Mouse (Mus musculus): ENCODE results near the gene Zfp773.

DNA sequence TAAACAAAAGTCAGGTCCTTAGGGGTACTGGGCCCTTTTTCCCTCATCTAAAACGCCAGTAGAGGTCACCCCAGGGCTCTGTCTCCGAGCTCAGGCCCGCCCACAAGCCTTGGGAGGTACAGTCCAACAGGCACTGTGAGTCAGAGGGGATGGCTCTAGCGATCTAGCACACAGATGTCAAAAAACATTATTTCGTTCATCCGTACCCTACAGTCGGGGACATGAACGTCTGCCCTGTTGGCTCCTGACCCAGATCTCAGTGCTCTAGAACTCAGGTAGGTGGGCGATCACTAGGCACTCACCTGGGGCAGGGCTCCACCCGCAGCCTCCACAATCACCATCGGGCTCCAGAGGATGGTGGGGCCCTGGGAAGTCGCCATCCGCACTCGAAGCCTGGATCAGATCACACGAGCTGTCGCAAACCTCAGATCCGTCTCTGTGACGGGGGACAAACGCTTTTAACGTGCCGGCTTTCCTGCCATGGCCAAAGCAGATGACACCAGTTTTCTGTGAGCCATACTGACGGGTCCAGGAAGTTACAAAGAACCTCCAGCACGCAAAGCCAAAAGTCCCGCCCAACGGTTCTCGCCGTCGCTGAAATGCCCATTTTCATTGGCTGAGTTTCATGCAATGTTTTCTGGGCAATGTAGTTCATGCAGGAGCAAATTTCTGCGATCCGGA lies 15.5 kb downstream of the Zfp773 start, which contains the start of gene Zfp954:
- TF ChIP-seq CHD2 (IDR thresholded peaks at IDR 0.05; ENCODE audit: low read depth, low read length) (no peak), ZNF384 (IDR thresholded peaks at IDR 0.05; ENCODE audit: low read depth, low read length) (no peak)
